Mouse (Mus musculus) ovary, postnatal 10 days (tissue): ENCODE measurements around the gene Psmb7.

Experiments used
- DNase-seq: peaks from one replicate; pipeline ENCODE4 v3.0.0; 2022; ENCODE audit warnings: low spot score

The Psmb7 gene

GRCm38 (mm10) chr2:38641761-38642160 is 2.1 kb downstream of the Psmb7 start:
- no peak for DNase-seq

- no peak for DNase-seq
Observed at GRCm38 (mm10) chr2:38637716-38638267, 6.1 kb downstream of the Psmb7 start.

GRCm38 (mm10) chr2:38630574-38630973 is 13.3 kb downstream of the Psmb7 start:
- no peak for DNase-seq

GRCm38 (mm10) chr2:38629451-38629850 is 14.4 kb downstream of the Psmb7 start:
- no peak for DNase-seq

GRCm38 (mm10) chr2:38628801-38629200 is 15.1 kb downstream of the Psmb7 start:
- no peak for DNase-seq

GRCm38 (mm10) chr2:38623821-38624590 is 19.9 kb downstream of the Psmb7 start:
- no peak for DNase-seq

GRCm38 (mm10) chr2:38623411-38623810 is 20.5 kb downstream of the Psmb7 start:
- DNase-seq = no peak

GRCm38 (mm10) chr2:38621610-38622021 is 22.3 kb downstream of the Psmb7 start:
- no peak for DNase-seq

GRCm38 (mm10) chr2:38621076-38621475 is 22.8 kb downstream of the Psmb7 start:
- no peak for DNase-seq

GRCm38 (mm10) chr2:38619777-38620176 is 24.1 kb downstream of the Psmb7 start:
- no peak for DNase-seq

GRCm38 (mm10) chr2:38616956-38617872 is 26.7 kb downstream of the Psmb7 start:
- no peak for DNase-seq

GRCm38 (mm10) chr2:38616072-38616471 is 27.8 kb downstream of the Psmb7 start:
- DNase-seq = no peak

GRCm38 (mm10) chr2:38614437-38614836 is 29.4 kb downstream of the Psmb7 start:
- no peak for DNase-seq

GRCm38 (mm10) chr2:38613576-38613975 is 30.3 kb downstream of the Psmb7 start:
- no peak for DNase-seq

GRCm38 (mm10) chr2:38612596-38612995 is 31.3 kb downstream of the Psmb7 start:
- no peak for DNase-seq

GRCm38 (mm10) chr2:38610161-38610560 is 33.7 kb downstream of the Psmb7 start:
- DNase-seq = no peak

- DNase-seq = no peak
Observed at GRCm38 (mm10) chr2:38609310-38609709, 34.6 kb downstream of the Psmb7 start.

GRCm38 (mm10) chr2:38608831-38609309 is 35.0 kb downstream of the Psmb7 start:
- no peak for DNase-seq

GRCm38 (mm10) chr2:38607716-38608115 is 36.2 kb downstream of the Psmb7 start:
- no peak for DNase-seq

- no peak for DNase-seq
Observed at GRCm38 (mm10) chr2:38600842-38601241, 43.0 kb downstream of the Psmb7 start.

GRCm38 (mm10) chr2:38598395-38598794 is 45.5 kb downstream of the Psmb7 start:
- no peak for DNase-seq

GRCm38 (mm10) chr2:38597896-38598295 is 46.0 kb downstream of the Psmb7 start:
- DNase-seq = no peak

GRCm38 (mm10) chr2:38594874-38595273 is 49.0 kb downstream of the Psmb7 start:
- DNase-seq = no peak
